16 mouse cellular contexts compared by ENCODE assay signal in genomic region chr10:77289559-77289958, GRCm38 (mm10).
"Had no signal": no experiment of that assay in that cellular context is flagged by ENCODE, and none has a peak within 500 bp of the region (broad histone marks: within the 10 kb centered on the region; RNA-seq: fewer than 3 reads in every experiment).

No protein-coding gene starts in this region.

- H3K27me3 ChIP-seq: liver, embryonic 15.5 days; midbrain, embryonic 12.5 days; neural tube, embryonic 13.5 days had no signal

- H3K36me3 ChIP-seq: liver, embryonic 15.5 days had no signal

- DNase-seq: kidney, adult 11 months; kidney, postnatal 10 days; kidney, postnatal 4 days; lung, adult 2 months; lung, postnatal 36 days; right cerebral cortex, adult 18-20 months; right cerebral cortex, postnatal 25 days; thymus, postnatal 4 days had no signal

- H3K4me1 ChIP-seq: liver, embryonic 15.5 days; midbrain, embryonic 12.5 days; neural tube, embryonic 13.5 days had no signal

- H3K9ac ChIP-seq: liver, embryonic 15.5 days; midbrain, embryonic 12.5 days; neural tube, embryonic 13.5 days had no signal

- ATAC-seq: lung, postnatal 0 days had no signal

- H3K4me3 ChIP-seq: left cerebral cortex, adult 2 months; limb, embryonic 10.5 days; liver, embryonic 15.5 days; midbrain, embryonic 12.5 days; neural tube, embryonic 13.5 days had no signal

- H3K4me2 ChIP-seq: liver, embryonic 11.5 days; liver, embryonic 15.5 days; midbrain, embryonic 12.5 days; neural tube, embryonic 13.5 days had no signal

- H3K9me3 ChIP-seq: limb, embryonic 10.5 days; liver, embryonic 15.5 days; midbrain, embryonic 12.5 days; neural tube, embryonic 13.5 days had no signal

- H3K27ac ChIP-seq: left cerebral cortex, adult 2 months; limb, embryonic 10.5 days; liver, embryonic 15.5 days; midbrain, embryonic 12.5 days; neural tube, embryonic 13.5 days; stomach, postnatal 0 days had no signal
